Mouse (Mus musculus) heart, embryonic 16.5 days (tissue): ENCODE data around the gene Mapkapk5. TPM values are rescaled to one million over a fixed set of nuclear protein-coding genes. Genes with fewer than 3 reads are reported as not detected.

Source experiments
- ATAC-seq: fragments of 200-750 bp; cut with Nextera tagmentation; replicated peaks from 2 replicates; pipeline ENCODE4 v1.8.0; 2017; ENCODE audit warnings: moderate number of reproducible peaks; ENCODE audit not compliant: insufficient read depth, low FRiP score; ENCODE audit errors: extremely low read depth
- H3K27ac ChIP-seq: fragments of 300-500 bp; sonication (generic); 2 replicates; pipeline ENCODE4 v1.5.1; 2014; ENCODE audit warnings: mild to moderate bottlenecking, low read length, control low read depth, moderate library complexity
- H3K27me3 ChIP-seq: fragments of 300-500 bp; sonication (generic); 2 replicates; pipeline ENCODE4 v1.6.1; 2014; ENCODE audit warnings: low read length, mixed read lengths; ENCODE audit not compliant: control insufficient read depth, insufficient read depth
- H3K36me3 ChIP-seq: fragments of 300-500 bp; sonication (generic); 2 replicates; pipeline ENCODE4 v1.6.1; 2014; ENCODE audit not compliant: control insufficient read depth, insufficient read depth
- H3K4me1 ChIP-seq: fragments of 300-500 bp; sonication (generic); 2 replicates; pipeline ENCODE4 v1.6.1; 2014; ENCODE audit warnings: low read length, mixed read lengths; ENCODE audit not compliant: control insufficient read depth, insufficient read depth
- H3K4me2 ChIP-seq: fragments of 300-500 bp; sonication (generic); 2 replicates; pipeline ENCODE4 v1.6.1; 2014; ENCODE audit warnings: low read depth, mild to moderate bottlenecking, control low read depth, low read length
- H3K4me3 ChIP-seq: fragments of 300-500 bp; sonication (generic); 2 replicates; pipeline ENCODE4 v1.5.1; 2014; ENCODE audit warnings: mild to moderate bottlenecking, control low read depth, low read length
- H3K9ac ChIP-seq: fragments of 300-500 bp; sonication (generic); 2 replicates; pipeline ENCODE4 v1.6.1; 2014; ENCODE audit warnings: low read length, control low read depth
- H3K9me3 ChIP-seq: fragments of 300-500 bp; sonication (generic); replicated peaks from 2 replicates; pipeline ENCODE4 v1.6.1; 2016; ENCODE audit warnings: low read length; ENCODE audit not compliant: control insufficient read depth
- WGBS: fragments of 180-500 bp; shearing (Covaris S2); extraction: QIAGEN DNeasy Blood & Tissue Kit; methylation state at CpG from one replicate; pipeline ENCODE4 v1.1.7; 2014; 5-methylcytosine and 5-hydroxymethylcytosine counted together
- polyA plus RNA-seq: library from polyadenylated mRNA; unstranded; fragments of >200 nt; fragmentation: Nextera tagmentation; extraction: Ambion mirVana; gene quantifications from 2 replicates; pipeline ENCODE4 v1.2.1, GENCODE M21; 2015

The Mapkapk5 gene
- polyA plus RNA-seq, 1 experiment from 2014 or later = 39.3 TPM

DNA sequence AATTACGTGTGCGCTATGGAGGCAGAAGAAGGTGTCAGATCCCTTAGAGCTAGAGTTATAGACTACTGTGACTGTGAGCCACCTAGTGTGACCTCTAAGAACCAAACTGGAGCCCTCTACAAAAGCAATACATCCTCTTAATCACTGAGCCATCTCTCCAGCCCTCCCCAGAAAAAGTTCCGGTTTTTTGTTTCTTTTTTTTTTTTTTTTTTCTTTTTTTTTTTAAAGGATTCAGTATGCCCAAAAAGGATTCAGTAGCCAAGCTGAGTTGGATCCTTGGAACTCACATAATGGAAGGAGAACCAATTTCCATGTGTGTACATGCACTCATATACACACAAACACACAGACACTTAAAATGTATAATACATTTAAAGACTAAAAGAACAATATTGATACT is 2.3 kb downstream of the Mapkapk5 start:
- no peak overlapping the region for H3K9ac ChIP-seq
- H3K36me3 ChIP-seq = no peaks in the 10 kb centered on the region
- H3K27ac ChIP-seq = no peak overlapping the region
- no peak overlapping the region for H3K4me2 ChIP-seq
- H3K4me3 ChIP-seq = no peak overlapping the region
- WGBS = 76% methylated on average over 3 of the region's 3 CpGs
- peaks cover 19% of the 10 kb centered on the region for H3K4me1 ChIP-seq
- H3K27me3 ChIP-seq = no peaks in the 10 kb centered on the region
- no peaks in the 10 kb centered on the region for H3K9me3 ChIP-seq
- no peak for ATAC-seq

DNA sequence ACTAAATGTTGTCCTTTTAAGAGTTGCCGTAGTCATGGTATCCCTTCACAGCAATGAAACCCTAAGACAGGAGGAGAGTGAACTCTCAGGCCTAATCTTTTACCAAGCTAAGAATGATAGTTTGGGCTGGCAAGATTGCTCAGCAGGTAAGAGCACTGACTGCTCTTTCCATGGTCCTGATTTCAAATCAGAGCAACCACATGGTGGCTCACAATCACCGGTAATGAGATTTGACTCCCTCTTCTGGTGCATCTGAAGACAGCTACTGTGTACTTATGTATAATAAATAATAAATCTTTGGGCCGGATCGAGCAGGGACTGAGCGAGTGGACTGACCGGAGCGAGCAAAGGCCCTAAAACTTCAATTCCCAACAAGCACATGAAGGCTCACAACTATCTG is 4.5 kb downstream of the Mapkapk5 start:
- H3K4me2 ChIP-seq = no peak overlapping the region
- no peak overlapping the region for H3K4me3 ChIP-seq
- no peaks in the 10 kb centered on the region for H3K9me3 ChIP-seq
- 88% methylated on average over 7 of the region's 7 CpGs for WGBS
- H3K27me3 ChIP-seq = no peaks in the 10 kb centered on the region
- H3K27ac ChIP-seq = no peak overlapping the region
- no peak for ATAC-seq
- H3K9ac ChIP-seq = no peak overlapping the region
- 0 out of 2 replicates have a peak, but pooled peaks cover 4% of the 10 kb centered on the region for H3K36me3 ChIP-seq
- peaks cover 15% of the 10 kb centered on the region for H3K4me1 ChIP-seq

DNA sequence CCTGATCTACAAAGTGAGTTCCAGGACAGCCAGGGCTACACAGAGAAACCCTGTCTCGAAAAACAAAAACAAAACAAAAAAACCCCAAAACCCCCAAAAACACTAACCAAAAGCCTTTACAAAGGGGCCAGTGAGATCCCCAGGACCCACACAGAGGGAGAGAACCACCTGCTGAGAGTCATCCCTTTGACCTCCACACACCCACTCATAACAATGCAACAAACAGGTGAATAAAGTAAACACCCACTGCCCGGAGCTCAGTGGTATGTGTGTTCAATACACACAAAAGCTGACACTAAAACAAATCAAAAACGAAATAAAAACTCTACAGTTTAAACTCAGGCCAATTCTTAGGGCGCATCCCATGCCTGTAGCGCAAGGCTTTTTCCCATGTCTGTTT is 5.6 kb downstream of the Mapkapk5 start:
- H3K36me3 ChIP-seq = peaks cover 13% of the 10 kb centered on the region
- H3K4me1 ChIP-seq = peaks cover 13% of the 10 kb centered on the region
- no peak overlapping the region for H3K4me2 ChIP-seq
- no peak overlapping the region for H3K27ac ChIP-seq
- H3K9me3 ChIP-seq = no peaks in the 10 kb centered on the region
- no peak overlapping the region for H3K4me3 ChIP-seq
- ATAC-seq = no peak
- H3K9ac ChIP-seq = no peak overlapping the region
- 93% methylated on average over 5 of the region's 5 CpGs for WGBS
- H3K27me3 ChIP-seq = no peaks in the 10 kb centered on the region

DNA sequence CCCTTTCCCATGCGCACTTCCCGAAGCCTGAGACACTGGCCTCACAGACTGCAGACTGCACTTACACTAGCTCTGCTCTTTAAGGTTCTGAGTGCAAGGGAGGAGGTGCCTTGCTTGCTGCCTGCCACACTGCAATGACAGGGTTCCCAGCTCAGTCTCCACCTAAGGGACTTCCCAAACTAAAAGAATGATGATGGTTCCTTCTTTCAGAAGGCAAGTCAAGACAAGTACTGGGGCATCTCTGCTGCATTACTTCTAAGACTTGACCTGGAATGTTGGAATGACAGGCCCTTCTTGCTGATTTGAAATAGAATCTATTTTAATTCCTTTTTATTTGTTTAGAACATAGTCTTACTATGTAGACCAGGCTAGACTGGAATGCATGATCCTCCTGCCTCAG is 8.1 kb downstream of the Mapkapk5 start:
- WGBS = 77% methylated on average over 2 of the region's 2 CpGs
- ATAC-seq = no peak
- Histone ChIP-seq H3K36me3 (peaks cover 33% of the 10 kb centered on the region), H3K9ac (no peak overlapping the region), H3K4me1 (no peaks in the 10 kb centered on the region), H3K27me3 (no peaks in the 10 kb centered on the region), H3K4me2 (no peak overlapping the region), H3K27ac (0 out of 2 replicates have a peak overlapping the region, but pooled peaks have one; percentile 19), H3K4me3 (no peak overlapping the region), H3K9me3 (no peaks in the 10 kb centered on the region)

DNA sequence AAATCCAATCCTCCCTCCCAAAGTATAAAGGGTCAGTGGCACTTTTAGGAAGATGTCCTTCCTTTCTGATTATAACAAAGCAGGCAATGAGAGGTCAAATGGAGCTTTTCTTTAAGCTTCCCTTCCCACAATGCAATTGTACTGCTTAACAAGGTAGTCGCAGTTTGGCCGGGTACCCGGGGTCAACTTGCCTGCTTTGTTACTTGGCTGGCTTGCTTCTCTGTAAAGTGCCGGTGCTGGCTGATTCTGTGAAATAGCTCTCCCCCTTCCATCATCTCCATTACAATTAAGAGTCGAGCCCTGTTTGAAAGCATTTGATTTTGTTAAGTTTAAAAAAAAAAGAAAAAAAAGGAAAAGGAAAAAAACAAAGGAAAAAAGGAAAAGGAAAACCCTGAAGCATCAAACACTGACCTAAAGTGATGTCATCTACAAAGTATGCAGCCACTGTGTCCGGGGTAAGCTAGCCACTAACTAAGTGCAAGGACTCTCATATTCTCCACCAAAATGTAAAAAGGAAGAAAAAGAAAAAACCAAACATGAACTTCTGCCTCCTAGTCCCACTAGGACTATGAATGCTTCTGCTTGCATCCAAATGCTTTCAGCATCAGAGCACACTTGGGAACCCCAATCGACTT is 8.7 kb downstream of the Mapkapk5 start:
- H3K27ac ChIP-seq = 0 out of 2 replicates have a peak overlapping the region, but pooled peaks have one; percentile 19
- no peak for ATAC-seq

DNA sequence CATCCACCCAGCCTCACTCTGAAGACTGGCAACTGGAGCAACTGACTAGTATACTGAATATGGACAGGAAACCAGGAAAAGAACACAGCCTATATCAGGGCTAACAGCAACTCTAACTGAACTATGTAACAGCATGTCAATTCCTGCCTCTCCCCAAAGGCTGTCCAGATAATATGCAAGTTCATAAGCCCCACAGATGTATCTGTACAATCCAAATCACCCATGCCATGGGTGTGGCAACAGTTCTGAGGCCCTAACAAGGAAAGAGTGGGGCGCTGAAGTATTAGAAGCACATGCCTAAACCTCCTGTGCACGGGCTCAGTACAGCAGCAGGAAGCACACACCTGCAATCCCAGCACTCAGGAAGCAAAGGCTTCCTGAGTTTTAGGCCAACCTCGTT is 10.6 kb downstream of the Mapkapk5 start:
- no peak overlapping the region for H3K27ac ChIP-seq
- no peak overlapping the region for H3K4me2 ChIP-seq
- H3K27me3 ChIP-seq = no peaks in the 10 kb centered on the region
- H3K4me1 ChIP-seq = no peaks in the 10 kb centered on the region
- no peaks in the 10 kb centered on the region for H3K9me3 ChIP-seq
- ATAC-seq = no peak
- H3K9ac ChIP-seq = no peak overlapping the region
- peaks cover 45% of the 10 kb centered on the region for H3K36me3 ChIP-seq
- 86% methylated on average over 3 of the region's 3 CpGs for WGBS
- H3K4me3 ChIP-seq = no peak overlapping the region

More for the DNA sequence above, 8.7 kb downstream of the Mapkapk5 start:
- H3K9me3 ChIP-seq = no peaks in the 10 kb centered on the region
- peaks cover 33% of the 10 kb centered on the region for H3K36me3 ChIP-seq
- H3K9ac ChIP-seq = no peak overlapping the region
- H3K4me3 ChIP-seq = no peak overlapping the region
- no peaks in the 10 kb centered on the region for H3K27me3 ChIP-seq
- H3K4me1 ChIP-seq = no peaks in the 10 kb centered on the region
- no peak overlapping the region for H3K4me2 ChIP-seq
- WGBS = 62% methylated on average over 7 of the region's 7 CpGs

DNA sequence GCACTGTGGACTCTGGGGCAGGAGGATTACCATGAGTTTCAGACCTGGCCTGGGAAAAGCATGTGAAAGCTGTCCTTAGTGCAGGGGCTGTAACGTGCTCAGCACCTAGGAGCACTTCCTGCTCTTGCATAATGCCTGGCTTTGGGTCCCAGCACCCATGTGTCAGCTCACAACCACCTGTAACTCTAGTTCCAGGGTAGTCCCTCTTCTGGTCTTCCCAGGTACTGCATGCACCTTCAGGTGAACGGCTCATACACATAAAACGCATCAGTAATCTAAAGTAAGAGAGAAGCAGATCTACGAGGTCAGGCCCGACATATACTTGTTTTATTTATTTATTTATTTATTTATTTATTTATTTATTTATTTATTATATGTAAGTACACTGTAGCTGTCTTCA is 11.2 kb downstream of the Mapkapk5 start:
- Histone ChIP-seq H3K4me1 (no peaks in the 10 kb centered on the region), H3K4me2 (no peak overlapping the region), H3K36me3 (peaks cover 45% of the 10 kb centered on the region), H3K27ac (no peak overlapping the region), H3K27me3 (no peaks in the 10 kb centered on the region), H3K4me3 (no peak overlapping the region), H3K9ac (no peak overlapping the region), H3K9me3 (no peaks in the 10 kb centered on the region)
- no peak for ATAC-seq
- 89% methylated on average over 5 of the region's 5 CpGs for WGBS

DNA sequence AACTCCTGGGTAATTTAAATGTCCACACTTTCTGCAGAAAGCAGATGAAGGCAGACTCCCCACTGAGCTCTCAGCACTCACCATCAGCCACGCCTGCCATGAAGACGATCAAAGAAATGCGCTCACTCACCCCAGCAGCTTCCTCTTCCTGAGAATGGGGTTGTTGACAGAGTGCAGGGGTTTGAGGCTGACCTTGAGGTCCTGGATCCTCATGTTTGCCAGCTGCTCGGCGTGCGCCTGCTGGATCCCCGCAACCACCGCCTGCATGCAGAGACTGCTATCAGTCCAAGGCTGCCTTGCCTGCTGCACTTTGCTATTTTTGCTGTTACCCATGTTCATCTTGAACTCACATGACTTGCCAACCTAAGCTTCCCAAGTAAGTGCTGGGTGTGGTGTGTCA is 18.7 kb downstream of the Mapkapk5 start:
- no peak overlapping the region for H3K9ac ChIP-seq
- no peak for ATAC-seq
- H3K36me3 ChIP-seq = peaks cover 58% of the 10 kb centered on the region
- no peak overlapping the region for H3K4me2 ChIP-seq
- WGBS = 58% methylated on average over 8 of the region's 8 CpGs
- peaks cover 3% of the 10 kb centered on the region; the same call in 1 of the 2 replicates for H3K4me1 ChIP-seq
- H3K9me3 ChIP-seq = no peaks in the 10 kb centered on the region
- H3K4me3 ChIP-seq = no peak overlapping the region
- H3K27me3 ChIP-seq = no peaks in the 10 kb centered on the region
- no peak overlapping the region for H3K27ac ChIP-seq

DNA sequence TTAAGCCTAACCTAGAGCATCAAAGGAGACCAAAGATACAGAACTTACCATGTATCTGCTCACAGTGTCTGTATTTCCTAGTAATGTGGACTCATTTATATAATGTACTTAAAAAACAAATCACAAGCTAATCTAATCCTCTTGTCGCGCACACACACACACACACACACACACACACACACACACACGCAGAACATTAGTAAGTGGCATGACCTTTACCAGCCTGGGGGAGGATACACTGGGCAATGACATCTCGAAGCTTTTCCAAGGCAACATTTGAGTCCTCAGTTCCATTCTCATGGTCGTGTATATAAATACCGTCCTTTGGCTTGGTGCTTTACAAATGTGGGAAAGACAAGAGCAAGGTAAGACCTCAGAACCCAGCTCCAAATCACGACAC is 19.2 kb downstream of the Mapkapk5 start:
- 80% methylated on average over 7 of the region's 7 CpGs for WGBS
- ATAC-seq = no peak
- no peaks in the 10 kb centered on the region for H3K27me3 ChIP-seq
- H3K27ac ChIP-seq = no peak overlapping the region
- H3K9me3 ChIP-seq = no peaks in the 10 kb centered on the region
- H3K36me3 ChIP-seq = peaks cover 60% of the 10 kb centered on the region
- peaks cover 3% of the 10 kb centered on the region; the same call in 1 of the 2 replicates for H3K4me1 ChIP-seq
- H3K4me3 ChIP-seq = no peak overlapping the region
- no peak overlapping the region for H3K4me2 ChIP-seq
- no peak overlapping the region for H3K9ac ChIP-seq
